Mouse (Mus musculus): ENCODE results near the gene Bcl2l11.

Gene Bcl2l11

DNA sequence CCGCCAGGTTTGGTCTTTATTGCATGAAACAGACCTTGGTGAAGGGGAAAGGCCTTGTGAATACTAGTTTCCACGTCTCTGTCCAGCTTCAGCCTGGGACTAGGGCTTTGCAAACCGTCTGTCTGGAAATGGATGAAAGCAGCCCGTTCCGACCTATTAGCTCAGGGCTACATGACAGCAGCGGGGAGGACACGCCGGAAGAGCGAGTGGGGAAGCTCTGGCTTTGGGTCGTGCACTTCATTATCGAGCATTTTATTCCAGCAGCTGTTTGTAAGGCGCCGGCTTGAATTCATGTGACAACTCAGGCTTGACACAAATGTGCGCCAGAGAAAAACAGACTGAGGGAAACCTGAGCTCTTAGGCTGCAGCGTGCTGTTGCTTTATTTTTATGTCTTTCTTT is 13.9 kb downstream of the Bcl2l11 start:
- no peak for DNase-seq (ENCODE audit: low read depth)

DNA sequence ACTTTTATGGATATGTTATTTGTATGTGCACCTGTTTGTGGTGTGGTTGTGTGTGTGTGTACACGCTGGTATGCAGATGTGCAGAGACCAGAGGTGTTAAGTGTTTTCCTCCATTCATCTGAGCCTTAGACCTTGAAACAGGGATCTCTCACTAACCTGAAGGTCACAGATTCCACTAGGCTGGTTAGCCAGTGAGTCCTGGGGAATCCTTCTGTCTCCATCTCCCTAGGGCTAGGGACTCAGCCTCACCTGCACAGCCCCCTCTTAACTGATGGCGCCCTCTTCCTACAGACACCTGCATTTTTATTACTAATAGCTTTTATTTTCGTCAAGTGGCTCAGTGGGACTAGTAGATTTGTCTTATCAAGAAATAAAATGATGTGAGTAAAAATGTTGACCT is 14.3 kb downstream of the Bcl2l11 start:
- DNase-seq (ENCODE audit: low read depth): no peak

DNA sequence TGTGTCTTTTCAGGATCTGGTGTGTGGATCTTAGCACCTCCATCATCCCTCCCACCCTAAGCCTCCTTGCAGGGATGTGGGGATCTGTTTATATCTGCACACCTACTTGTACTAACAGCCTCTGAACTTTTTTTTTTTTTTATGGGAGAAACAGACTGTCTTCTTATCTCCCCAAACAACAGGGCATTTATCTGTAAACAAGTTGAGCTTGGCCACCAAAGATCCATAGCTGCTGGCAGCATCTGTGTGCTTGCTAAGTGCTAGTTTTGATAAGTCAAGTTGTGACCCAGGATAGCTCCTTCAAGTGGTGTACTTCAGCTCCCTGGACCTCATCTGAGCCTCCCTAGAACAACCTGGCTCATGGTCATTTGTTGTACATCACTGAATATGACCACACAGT is 18.2 kb downstream of the Bcl2l11 start:
- DNase-seq (ENCODE audit: low read depth): no peak

DNA sequence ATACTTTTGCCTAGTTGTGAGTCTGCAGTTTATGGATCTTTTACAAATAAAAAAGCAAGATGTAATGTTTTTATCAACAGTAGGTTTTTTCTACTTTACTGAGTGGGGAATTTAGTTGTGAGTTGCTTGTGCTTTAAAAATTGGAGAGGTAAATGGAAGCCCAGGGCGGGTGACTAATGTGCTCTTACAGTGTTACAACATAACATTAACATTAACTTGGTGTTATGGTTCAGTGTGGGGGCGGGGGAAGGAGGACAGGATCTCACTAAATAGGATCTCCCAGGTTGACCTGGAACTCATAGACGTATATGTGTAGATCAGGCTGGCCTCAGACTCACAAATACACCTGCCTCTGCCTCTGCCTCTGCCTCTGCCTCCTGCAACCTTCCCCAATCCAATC is 19.6 kb downstream of the Bcl2l11 start:
- DNase-seq (ENCODE audit: low read depth): no peak

DNA sequence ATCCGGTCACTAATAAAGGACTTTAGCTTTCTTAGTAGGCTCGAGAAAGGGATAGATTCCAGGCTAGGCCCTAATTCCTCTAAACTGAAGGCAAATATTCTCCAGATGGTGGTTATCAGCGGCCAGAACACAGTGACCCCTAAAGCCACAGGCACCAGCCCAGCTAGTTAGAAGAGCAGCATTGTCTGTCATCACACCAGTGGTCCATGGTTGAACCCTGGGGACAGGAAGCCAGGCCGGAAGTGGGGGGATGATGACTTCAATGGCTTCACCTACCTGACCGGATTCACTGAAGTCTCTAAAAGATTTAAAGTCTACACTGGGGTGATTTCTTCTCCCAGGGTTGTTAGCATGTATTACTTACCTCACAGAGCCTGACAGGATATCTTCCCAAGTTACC is 23.8 kb downstream of the Bcl2l11 start:
- DNase-seq (ENCODE audit: low read depth): no peak

DNA sequence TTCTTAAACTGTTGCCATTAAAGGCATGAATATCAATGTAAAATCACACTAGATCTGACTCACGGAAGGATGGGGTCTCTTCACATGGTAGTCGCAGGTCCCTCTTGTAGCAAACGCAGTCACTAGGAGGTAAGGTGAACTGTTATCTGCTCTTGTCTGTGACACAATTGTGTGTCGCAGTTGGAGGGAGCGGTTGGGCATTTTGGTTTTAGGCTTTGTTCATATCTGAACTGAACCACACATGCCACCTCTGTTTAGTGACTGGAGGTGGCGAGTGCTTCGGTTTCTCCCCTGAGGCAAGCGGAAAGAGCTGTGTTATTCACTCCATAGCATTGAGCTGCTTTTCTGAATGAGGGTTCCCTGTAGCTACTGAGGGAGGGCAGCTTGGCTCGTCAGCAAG is 26.4 kb downstream of the Bcl2l11 start:
- no peak for DNase-seq (ENCODE audit: low read depth)

DNA sequence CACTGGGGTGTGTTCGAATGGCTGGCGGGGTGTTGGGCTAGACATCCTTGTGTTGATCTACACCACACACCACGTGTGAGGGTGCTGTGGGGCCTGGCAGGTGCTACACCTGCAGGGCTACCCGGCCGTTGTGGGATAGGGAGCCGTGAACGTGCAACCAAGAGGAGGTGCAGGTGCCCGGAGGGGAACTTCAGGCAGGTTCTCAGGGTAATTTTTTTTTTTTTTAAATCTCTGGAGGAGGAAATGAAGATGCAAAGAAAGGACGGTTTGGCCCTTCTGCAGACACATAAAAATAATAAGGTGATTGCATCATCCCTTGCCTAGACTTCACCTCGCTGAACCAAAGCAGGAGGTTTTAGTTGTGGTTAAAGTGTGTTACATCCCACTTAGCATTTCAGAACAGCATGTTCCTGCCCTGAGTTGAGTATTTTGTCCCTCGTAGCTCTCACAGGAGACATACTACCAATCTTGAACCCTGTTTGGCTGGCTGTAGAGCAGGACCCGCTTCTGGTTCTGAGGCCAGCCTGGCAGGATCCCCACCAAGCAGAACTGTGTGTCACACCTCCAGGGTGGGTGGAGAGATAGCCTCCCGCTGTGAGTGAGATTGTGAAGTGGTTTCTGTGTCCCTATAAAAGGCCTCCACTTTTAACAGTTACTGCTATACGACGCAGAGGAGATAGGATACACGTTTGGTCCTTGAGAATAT is 27.2 kb downstream of the Bcl2l11 start:
- DNase-seq (ENCODE audit: low read depth): no peak

DNA sequence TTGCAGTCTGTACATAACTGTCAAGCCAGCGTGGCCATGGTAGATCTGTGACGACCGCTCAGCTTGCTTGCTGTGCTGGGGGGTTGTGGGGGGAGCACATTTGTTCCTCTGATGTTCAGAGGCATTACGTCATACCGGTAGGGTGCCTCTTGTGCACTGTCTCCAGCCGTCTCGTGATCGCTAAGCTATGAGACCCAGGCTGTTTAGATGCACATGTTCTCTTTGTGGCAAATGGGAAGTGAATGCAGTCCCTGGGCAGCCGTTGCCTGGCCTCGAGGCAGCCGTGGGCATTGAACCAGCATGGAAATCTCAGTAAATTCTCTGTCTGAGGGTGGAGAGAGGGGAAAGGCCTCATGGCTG is 27.7 kb downstream of the Bcl2l11 start:
- no peak for DNase-seq (ENCODE audit: low read depth)

DNA sequence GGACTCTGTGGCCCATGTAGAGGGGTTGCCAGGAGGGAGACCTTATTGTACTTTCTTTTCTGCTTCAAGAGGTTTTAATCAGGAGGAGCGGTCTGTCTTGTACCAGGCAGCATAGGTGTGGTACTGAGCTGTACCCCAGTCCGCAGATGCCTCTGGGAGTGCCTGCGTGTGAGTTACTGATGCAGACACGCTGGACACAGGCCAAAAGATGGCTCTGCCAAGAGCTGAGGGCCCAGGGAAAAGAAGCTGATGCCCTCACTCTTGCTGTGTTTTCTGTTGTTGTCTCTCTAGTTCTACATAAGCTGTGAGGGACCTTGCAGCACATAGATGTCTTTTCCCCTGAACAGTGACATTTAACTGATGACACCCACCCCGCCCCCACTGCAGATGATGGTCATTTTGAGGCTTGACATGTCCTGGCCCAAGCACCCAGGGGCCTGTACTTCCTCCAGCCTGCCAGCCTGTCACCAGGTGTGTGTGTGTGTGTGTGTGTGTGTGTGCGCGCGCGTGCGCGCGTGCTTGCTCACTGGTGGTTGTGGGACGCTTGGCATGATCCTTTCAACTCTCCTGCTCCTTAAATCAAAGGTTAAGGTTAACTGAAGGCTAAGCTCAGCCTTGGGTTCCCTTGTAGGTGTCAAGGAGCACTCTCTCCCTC is 29.7 kb downstream of the Bcl2l11 start:
- no peak for DNase-seq (ENCODE audit: low read depth)

DNA sequence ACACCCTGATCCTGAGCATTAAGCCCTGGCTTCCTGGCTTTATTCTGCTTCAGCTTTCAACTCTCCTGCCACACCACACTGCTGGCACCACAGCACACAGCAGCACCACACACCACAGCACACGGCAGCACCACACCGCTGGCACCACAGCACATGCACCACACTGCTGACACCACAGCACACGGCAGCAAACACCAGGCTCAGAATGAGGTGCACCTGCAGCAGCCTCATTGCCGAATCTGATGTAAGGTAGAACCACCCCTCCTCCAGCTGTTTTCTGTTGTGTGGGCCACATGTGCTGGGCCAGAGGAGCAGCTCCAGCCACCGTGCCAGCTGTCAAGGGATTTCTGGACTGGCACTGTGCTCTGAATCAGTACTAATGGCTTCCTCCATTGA is 30.2 kb downstream of the Bcl2l11 start:
- no peak for DNase-seq (ENCODE audit: low read depth)

DNA sequence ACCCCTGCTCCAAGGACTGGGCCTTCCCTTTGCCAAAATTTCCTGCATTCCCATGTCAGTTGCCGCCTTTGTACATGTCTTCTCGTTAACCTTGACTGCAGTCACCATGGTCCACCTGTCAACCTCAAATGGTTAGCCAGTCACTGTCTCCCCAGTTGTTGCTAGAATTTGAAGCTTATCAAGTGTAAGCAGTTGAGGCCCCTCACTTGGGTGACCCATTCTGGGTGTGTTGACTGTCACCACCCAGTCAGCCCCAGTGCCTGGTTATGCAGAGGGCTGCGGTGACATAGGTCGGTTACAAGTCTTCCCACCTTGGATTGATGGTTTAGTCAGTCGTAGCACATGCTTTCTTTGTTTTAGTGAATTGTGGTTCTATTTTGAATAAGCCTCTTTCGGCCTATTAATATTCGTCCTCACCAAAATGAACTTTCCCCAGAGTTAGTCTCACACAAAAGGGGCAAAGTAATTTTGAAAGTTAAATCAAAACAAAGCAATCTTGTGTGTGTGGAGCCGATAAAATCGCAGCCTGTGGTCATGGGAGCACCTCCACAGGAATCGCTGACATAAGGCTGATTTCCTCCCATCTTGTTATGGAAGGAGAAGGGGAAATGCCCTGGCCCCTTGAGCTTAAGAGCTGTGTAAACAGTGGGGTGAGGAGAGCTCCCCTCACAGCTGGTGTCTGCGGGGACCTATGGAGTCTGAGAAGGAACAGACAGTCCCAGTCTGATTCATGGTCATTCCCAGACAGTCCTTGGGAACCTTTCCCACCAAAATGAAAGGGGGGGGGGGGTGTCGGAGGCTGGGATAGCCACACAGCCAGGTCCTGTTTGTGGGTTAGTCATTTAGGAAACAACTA is 30.9 kb downstream of the Bcl2l11 start:
- DNase-seq (ENCODE audit: low read depth): no peak

DNA sequence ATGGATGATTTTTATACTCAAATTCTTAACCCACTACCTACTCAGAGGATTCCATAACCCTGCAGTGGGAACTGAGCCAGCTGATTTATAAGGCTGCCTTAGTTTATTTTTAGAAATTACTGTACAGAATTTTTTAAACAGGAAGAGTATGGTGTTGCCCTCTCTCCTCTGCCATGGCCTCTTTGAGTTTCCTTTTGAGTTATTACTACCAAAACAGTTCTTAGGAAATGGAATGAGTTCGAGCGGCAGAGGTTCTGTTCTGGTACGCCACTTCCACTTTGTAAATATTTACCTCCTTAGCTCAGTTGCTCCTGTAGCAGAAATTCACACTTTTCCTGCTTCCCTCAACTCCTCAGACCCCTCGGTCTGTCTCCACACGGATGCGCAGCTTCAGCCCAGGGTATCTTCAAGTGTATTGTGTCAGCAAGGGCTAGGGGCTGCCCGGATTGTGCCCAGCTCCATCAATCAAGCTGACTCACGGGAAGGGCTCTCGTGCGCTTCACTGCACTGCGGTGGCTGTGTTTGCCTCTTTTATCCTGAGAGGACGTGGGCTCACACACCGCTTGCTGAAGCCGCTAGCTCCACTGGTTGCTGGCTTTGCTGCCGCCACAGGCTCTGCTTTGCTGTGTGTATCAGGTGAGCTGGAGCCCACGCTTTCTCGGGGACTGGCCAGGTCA is 33.0 kb downstream of the Bcl2l11 start:
- no peak for DNase-seq (ENCODE audit: low read depth)

DNA sequence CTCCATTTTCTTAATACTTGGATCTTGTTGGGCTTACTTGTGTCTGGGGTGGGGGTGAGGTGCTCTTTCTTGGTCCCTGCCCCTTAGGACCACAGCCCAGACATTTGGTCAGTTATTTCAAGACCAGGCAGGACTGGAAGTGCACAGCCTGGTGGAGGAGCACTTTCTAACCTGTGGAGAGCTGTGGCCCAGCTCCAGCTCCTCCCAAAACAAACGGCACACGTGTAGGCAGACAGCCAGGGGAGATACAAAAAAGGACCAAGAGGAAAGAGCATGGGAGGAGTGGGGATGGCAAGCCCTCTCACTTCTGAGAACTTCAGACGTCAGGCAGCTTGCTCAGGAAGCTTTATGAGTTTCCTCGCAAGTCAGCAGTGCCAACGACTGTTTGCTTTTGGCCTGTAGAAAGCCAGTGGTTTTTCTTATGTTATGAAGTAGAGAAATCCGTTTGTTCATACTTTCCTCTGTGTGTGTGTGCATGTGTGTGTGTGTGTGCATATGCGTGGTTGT is 33.8 kb downstream of the Bcl2l11 start:
- no peak for DNase-seq (ENCODE audit: low read depth)

DNA sequence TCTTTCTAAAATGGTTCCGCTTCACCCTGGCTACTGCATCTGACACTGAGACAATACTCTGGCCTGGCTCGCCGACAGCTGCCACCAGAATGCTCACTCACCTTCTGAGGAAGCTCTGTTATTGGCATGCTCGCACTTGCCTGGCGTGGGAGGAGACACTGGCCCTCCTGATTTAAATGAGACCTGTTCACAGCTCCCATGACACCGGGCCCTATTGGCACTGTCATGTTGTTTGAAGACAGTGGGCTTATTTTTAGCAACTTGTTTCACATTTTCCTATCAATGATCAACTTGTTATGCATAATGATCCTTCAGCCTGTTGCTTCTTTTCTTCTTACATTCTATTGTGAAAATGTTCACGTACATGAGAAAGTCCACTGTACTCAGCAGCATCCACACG is 37.3 kb downstream of the Bcl2l11 start:
- DNase-seq (ENCODE audit: low read depth): no peak

DNA sequence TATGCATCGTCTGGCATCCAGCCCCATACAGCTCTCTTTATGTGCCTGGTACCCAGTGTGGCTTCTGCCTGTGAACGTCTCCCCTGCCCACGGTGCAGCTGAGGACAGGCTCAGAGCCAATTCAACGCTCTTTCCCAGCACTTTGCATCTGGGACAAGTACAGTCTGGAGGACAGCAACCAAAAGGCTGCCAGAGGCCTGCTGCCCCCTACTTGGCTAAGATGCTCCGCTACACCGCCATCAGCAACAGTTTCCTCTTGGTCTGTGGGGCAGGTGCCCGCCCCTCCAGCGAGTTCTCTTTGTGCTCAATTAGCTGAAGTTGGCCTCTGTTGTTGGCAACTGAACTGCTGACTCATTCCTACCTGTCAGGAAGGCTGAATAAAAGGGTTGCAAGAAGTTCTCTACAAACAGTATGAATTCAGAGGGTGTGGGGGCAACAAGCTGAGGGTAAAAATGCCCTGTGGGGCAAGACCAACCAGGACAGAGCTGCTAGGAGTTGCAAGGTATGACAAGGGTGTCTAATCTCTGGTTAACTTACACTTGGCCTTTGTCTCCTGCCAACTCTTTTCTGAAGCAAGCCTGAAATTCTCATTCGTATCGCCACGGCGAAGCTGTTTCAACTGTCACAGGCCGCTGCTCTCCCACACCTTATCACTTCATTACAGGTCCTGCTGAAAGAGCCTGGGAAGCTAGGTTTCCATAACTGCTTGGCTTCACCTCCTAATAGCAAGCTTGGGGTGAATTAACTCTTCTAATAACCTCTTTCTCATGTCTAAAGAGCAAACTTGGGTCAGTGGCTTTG is 41.0 kb downstream of the Bcl2l11 start:
- DNase-seq (ENCODE audit: low read depth): no peak

DNA sequence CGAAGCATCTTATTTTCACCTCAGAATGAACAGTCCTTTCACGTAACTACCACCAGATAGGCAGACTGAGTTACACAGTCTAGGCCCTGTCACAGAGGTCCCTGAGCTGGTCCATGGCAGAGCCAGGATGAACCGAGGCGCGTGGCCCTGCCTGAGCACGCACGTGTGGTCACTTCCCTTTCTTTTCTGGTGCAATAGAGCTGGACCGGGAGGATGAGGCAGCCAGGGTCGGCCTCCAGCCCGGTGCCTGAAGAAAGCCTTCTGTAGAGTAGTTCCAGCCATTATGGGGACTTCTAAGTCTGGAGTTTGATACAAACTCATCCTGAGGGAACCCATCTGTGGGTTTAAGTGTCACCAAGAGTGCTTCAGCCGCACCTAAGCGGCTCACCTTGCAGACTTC is 42.1 kb downstream of the Bcl2l11 start:
- no peak for DNase-seq (ENCODE audit: low read depth)

DNA sequence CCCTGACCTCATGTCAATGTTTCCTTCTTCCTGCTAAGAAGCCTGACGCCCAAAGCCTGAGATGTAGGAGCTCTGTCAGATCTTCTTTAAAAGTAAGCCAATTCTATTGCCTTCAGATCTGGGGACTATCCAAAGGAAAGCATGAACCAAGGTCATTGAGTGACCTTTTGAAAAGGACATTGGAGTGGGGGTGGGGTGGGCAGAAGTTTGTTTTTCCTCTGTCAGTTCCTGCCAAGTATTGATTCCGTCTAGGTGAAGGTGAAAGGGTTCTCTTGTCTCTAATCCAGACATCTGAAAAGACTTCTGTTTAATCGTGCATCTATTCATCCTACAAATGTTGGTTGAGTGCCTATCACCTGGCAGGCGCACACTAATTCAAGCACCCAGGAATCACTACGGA is 43.6 kb downstream of the Bcl2l11 start:
- no peak for DNase-seq (ENCODE audit: low read depth)

DNA sequence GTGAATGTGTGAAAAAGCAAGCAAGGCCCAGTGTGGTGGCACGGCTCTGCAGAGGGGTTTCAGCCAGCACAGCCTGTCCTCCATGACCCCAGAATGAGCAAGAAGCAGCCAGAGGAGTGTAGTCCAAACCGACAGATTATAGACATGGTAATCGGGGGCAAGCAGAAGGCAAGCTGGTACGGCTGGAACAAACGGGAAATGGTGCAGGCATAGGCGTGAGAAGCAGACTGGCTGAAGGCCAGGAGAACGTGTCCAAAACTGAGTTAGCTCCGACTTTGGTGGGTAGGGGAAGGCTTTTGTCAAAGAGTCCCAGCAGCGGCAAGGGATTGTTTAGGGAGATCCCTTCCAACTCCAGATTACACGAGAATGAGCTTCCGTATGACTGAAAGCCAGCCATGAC is 44.1 kb downstream of the Bcl2l11 start:
- no peak for DNase-seq (ENCODE audit: low read depth)

DNA sequence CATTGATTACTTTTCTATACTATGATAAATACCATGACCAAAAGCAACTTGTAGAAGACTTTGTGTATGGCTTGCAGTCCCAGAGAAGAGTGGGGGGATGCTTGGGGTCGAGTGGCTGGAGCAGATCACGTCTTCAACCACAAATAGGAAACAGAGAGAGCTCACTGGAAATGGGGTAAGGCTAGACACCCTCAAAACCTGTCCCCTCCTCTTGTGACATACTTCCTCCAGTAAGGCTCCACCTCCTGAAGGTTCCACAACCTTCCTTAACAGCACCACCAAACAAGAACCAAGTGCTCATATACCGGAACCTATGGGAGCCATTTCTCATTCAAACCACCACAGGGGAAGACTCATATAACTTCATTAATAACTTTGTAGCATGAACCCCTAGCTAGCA is 44.8 kb downstream of the Bcl2l11 start:
- DNase-seq (ENCODE audit: low read depth): no peak

DNA sequence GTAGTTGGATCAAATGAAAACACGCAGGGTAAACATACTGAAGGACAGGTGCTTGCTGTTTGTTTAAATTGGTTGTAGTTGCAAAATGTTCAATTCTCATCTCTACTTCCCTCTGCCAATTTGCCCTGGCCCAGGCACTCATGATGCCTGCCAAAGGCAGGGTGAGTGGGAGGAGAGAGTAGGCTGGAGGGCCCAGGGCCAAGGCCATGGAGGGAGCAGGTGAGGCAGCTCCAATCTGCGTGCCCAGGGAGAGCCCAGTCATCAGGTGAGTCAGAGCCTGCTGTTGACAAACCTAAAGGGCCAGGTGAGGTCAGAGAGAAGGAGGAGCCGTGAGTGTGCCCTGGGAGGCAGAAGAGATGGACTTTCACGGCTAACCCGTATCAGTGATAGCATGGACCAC is 46.4 kb downstream of the Bcl2l11 start:
- DNase-seq (ENCODE audit: low read depth): no peak

DNA sequence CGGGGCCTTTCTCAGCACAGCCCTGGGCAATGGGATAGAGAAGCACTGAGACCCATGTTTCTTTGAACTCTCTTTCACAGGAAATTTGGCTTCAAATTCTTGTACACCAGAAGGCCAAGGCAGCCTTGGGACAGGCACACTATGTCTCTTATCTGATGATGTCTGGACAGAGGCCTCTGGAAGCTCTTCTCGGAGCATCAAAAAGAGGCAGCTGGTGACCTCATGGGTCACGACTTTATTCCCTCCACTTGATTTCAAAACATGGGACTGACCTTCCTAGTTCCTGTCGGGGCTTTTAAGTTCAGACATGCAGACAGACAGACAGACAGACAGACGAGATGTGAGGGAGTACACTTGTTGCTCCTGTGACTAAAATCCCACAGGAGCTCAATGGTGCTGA is 48.3 kb downstream of the Bcl2l11 start:
- DNase-seq (ENCODE audit: low read depth): no peak
